Mouse (Mus musculus) midbrain, embryonic 14.5 days (tissue): ENCODE results near the gene Nsa2. TPM values are rescaled to one million over a fixed set of nuclear protein-coding genes. Genes with fewer than 3 reads are reported as not detected.

Experiments used
- polyA plus RNA-seq: library from polyadenylated mRNA; unstranded; fragments of >200 nt; fragmentation: Nextera tagmentation; extraction: Ambion mirVana; gene quantifications from 2 replicates; pipeline ENCODE4 v1.2.1, GENCODE M21; 2014

Gene Nsa2
- polyA plus RNA-seq, 1 experiment from 2014 or later = 46.1 TPM

Other genes with a start within 250 kb of the Nsa2 start
- 0.07 and 0.14 TPM in 2 replicates for gene Gcnt4, start 213.2 kb downstream of the Nsa2 start, polyA plus RNA-seq
- not detected in 2 replicates for gene 1700029F12Rik, start 103.6 kb downstream of the Nsa2 start, polyA plus RNA-seq
- gene Fam169a, start 70.7 kb downstream of the Nsa2 start, polyA plus RNA-seq = 32.7 and 37.9 TPM in 2 replicates
- gene Gm6169, start 38.7 kb downstream of the Nsa2 start, polyA plus RNA-seq = 0.61 and 1.1 TPM in 2 replicates
- 26.9 and 36.5 TPM in 2 replicates for gene Gfm2, start within 50 bp of the Nsa2 start, polyA plus RNA-seq
- 32.4 and 38.7 TPM in 2 replicates for gene Hexb, start 60.4 kb upstream of the Nsa2 start, polyA plus RNA-seq
- gene Enc1, start 103.2 kb upstream of the Nsa2 start, polyA plus RNA-seq = 94.2 and 99.0 TPM in 2 replicates